Mouse (Mus musculus) natural killer cell, adult 2 months (primary cell): Measurements from ENCODE around the gene Btnl4.

ENCODE experiments used
- DNase-seq, 2 experiments: peaks; one replicate each; pipeline ENCODE4 v3.0.0; 2022; ENCODE audit warnings: low spot score in 2 of 2

The Btnl4 gene

GRCm38 (mm10) chr17:34437120-34437519 is 40.0 kb downstream of the Btnl4 start:
- no peak for DNase-seq

- DNase-seq, result no peak
Measured at GRCm38 (mm10) chr17:34427597-34427996, 49.5 kb downstream of the Btnl4 start.

- no peak for DNase-seq
Measured at GRCm38 (mm10) chr17:34420014-34420413, 57.1 kb downstream of the Btnl4 start.
